Mouse (Mus musculus) embryonic facial prominence, embryonic 14.5 days (tissue): Measurements from ENCODE around the gene Gstt2. TPM values are rescaled to one million over a fixed set of nuclear protein-coding genes. Genes with fewer than 3 reads are reported as not detected.

ENCODE experiments used
- ATAC-seq: fragments of 200-750 bp; cut with Nextera tagmentation; 2 replicates; pipeline ENCODE4 v1.8.0; 2017; ENCODE audit warnings: low read depth, moderate number of reproducible peaks, moderate TSS enrichment
- DNase-seq: peaks from one replicate; pipeline ENCODE4 v3.0.0-alpha.2; 2015; ENCODE audit warnings: low spot score
- H3K27ac ChIP-seq: fragments of 300-500 bp; sonication (generic); replicated peaks from 2 replicates; pipeline ENCODE4 v1.5.1; 2014; ENCODE audit warnings: low read depth, mild to moderate bottlenecking, low read length, moderate library complexity
- H3K27me3 ChIP-seq: fragments of 300-500 bp; sonication (generic); replicated peaks from 2 replicates; pipeline ENCODE4 v1.6.1; 2014; ENCODE audit warnings: low read length; ENCODE audit not compliant: control insufficient read depth, insufficient read depth
- H3K36me3 ChIP-seq: fragments of 300-500 bp; sonication (generic); 2 replicates; pipeline ENCODE4 v1.6.1; 2014; ENCODE audit warnings: low read length, mixed read lengths; ENCODE audit not compliant: control insufficient read depth, insufficient read depth
- H3K4me1 ChIP-seq: fragments of 300-500 bp; sonication (generic); 2 replicates; pipeline ENCODE4 v1.6.1; 2014; ENCODE audit warnings: antibody characterized with exemption, low read length; ENCODE audit not compliant: control insufficient read depth, insufficient read depth
- H3K4me2 ChIP-seq: fragments of 300-500 bp; sonication (generic); 2 replicates; pipeline ENCODE4 v1.6.1; 2014; ENCODE audit warnings: low read depth, mild to moderate bottlenecking, low read length, moderate library complexity, mixed read lengths
- H3K4me3 ChIP-seq: fragments of 300-500 bp; sonication (generic); 2 replicates; pipeline ENCODE4 v1.5.1; 2014; ENCODE audit warnings: low read depth, mild to moderate bottlenecking, low read length
- H3K9ac ChIP-seq: fragments of 300-500 bp; sonication (generic); 2 replicates; pipeline ENCODE4 v1.6.1; 2014; ENCODE audit warnings: low read depth, mild to moderate bottlenecking, low read length, moderate library complexity, mixed read lengths
- H3K9me3 ChIP-seq: fragments of 300-500 bp; sonication (generic); 2 replicates; pipeline ENCODE4 v1.6.1; 2016; ENCODE audit warnings: low read length; ENCODE audit not compliant: control insufficient read depth
- WGBS: fragments of 180-500 bp; shearing (Covaris S2); extraction: QIAGEN DNeasy Blood & Tissue Kit; methylation state at CpG from one replicate; pipeline ENCODE4 v1.1.7; 2014; 5-methylcytosine and 5-hydroxymethylcytosine counted together
- polyA plus RNA-seq: library from polyadenylated mRNA; unstranded; fragments of >200 nt; fragmentation: Nextera tagmentation; extraction: Ambion mirVana; gene quantifications from 2 replicates; pipeline ENCODE4 v1.2.1, GENCODE M21; 2014

Gstt2 gene
- polyA plus RNA-seq, 1 experiment from 2014 or later = 9.7 TPM

DNA sequence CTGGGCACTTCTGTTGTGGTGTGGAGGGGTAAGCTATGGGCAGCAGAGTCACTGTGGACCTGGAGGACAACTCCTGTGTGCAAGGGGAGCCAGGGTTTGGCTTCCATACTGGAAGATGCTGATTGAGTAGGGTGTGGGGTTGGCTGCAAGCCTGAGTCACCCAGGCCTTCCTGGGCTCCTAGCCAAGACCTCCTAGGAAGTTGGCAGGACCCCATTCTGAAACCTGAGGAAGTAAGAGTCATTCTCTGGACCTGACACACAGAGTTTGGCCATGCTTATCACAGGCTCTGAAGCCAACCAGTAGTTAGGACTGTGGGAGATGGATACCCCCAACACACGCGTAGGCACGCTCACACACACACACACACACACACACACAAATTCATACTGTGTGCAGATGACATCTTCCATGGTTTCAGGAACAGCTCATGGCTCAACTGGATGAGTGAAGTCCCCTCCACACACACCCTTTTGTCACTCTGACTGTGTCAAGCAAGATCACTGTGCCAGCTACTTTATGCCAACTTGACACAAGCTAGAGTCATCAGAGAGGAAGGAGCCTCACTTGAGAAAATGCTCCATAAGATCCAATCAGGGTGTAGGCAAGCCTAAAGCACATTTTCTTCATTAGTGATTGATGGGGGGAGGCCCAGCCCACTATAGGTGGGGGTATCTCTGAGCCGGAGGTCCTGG lies 9.4 kb downstream of the Gstt2 start:
- DNase-seq (peak; percentile 64), ATAC-seq (peak; percentile 50; the same call in 1 of the 2 replicates)

DNA sequence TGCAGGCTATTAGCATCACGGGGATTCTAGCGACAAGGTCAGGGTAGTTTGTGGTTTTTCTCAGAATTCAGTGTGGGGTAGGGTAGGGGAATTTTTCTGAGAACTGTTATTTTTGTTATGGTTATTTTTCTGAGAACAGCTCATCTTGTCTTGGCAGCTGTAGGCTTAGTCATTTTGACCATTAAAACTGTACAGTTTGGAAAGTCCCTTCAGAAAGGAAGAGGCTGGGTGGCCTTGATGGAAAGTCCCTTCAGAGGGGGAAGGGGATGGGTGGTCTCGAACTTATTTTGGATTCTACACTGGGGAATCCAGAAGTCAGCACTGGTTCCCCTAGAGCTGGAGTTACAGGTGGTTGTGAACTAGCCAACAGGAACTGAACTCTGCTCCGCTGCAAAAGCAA lies 12.7 kb downstream of the Gstt2 start:
- H3K27ac ChIP-seq = no peak overlapping the region
- no peaks in the 10 kb centered on the region for H3K4me1 ChIP-seq
- no peak overlapping the region for H3K9ac ChIP-seq
- H3K4me2 ChIP-seq = no peak overlapping the region
- DNase-seq (no peak), ATAC-seq (no peak)
- WGBS = 84% methylated on average over 4 of the region's 4 CpGs
- H3K36me3 ChIP-seq = no peaks in the 10 kb centered on the region
- no peaks in the 10 kb centered on the region for H3K27me3 ChIP-seq
- H3K4me3 ChIP-seq = no peak overlapping the region
- H3K9me3 ChIP-seq = no peaks in the 10 kb centered on the region; the same call in 1 of the 2 replicates

More for the DNA sequence above, 9.4 kb downstream of the Gstt2 start:
- Histone ChIP-seq H3K4me2 (no peak overlapping the region), H3K4me3 (no peak overlapping the region), H3K27ac (no peak overlapping the region), H3K27me3 (no peaks in the 10 kb centered on the region), H3K9me3 (no peaks in the 10 kb centered on the region; the same call in 1 of the 2 replicates), H3K9ac (no peak overlapping the region), H3K4me1 (no peaks in the 10 kb centered on the region), H3K36me3 (no peaks in the 10 kb centered on the region)
- WGBS = 97% methylated on average over 4 of the region's 4 CpGs

DNA sequence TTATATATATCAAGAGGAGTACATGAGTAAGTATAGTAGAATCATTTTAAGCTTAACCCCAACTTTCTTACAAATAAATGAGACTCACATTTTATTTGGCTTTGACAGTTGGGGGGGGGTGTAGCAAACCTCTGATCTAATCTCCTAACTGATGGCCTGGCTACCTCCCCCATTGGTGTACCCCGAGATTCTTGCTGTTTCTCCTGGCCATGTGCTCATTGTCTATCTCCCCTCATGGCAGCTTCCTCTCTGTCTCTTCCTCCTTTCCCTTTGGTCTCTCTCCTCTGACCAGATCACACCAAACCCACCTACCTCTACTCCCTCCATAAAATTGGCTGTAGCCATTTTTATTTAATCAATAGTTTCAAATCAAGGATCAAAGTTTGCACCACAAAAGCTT lies 13.4 kb downstream of the Gstt2 start:
- Histone ChIP-seq H3K27ac (no peak overlapping the region), H3K4me2 (no peak overlapping the region), H3K4me3 (no peak overlapping the region), H3K9ac (no peak overlapping the region), H3K27me3 (no peaks in the 10 kb centered on the region), H3K4me1 (no peaks in the 10 kb centered on the region), H3K9me3 (no peaks in the 10 kb centered on the region; the same call in 1 of the 2 replicates), H3K36me3 (no peaks in the 10 kb centered on the region)
- DNase-seq (no peak), ATAC-seq (no peak)
- 93% methylated on average over 1 of the region's 1 CpGs for WGBS

DNA sequence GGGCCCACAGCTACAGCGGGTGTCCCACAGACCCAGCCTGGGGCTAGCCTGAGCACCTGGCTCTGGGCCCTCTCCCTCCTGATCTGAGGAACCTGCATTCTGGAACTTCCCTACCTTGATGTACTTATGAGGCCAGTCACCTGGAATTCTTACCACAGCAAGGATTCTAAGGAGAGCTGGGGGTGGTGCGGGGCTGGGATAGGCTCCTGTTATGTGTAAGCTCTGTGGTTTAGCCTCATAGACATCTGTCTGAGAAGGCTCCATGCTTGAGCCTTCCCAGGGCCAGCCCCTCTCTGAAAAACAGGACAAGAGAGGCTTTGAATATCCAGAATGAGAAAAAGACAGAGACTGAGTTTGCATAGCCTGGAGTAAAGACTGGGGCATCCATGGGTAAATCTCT lies 14.8 kb downstream of the Gstt2 start, which contains the start of gene Gstt4:
Gene Gstt4, minus strand, starts transcription at position 101 of the 400 bp plus-strand sequence.
- H3K4me3 ChIP-seq = no peak within 1 kb of the TSS
- no peaks in the 10 kb centered on the region for H3K27me3 ChIP-seq
- no peak within 1 kb of the TSS for H3K4me2 ChIP-seq
- no peak within 1 kb of the TSS for H3K27ac ChIP-seq
- no peaks in the 10 kb centered on the region for H3K36me3 ChIP-seq
- DNase-seq = no peak
- 97% methylated on average over 2 of the region's 2 CpGs for WGBS
- H3K9me3 ChIP-seq = no peaks in the 10 kb centered on the region; the same call in 1 of the 2 replicates
- no peak for ATAC-seq
- H3K4me1 ChIP-seq = no peaks in the 10 kb centered on the region
- H3K9ac ChIP-seq = no peak within 1 kb of the TSS

DNA sequence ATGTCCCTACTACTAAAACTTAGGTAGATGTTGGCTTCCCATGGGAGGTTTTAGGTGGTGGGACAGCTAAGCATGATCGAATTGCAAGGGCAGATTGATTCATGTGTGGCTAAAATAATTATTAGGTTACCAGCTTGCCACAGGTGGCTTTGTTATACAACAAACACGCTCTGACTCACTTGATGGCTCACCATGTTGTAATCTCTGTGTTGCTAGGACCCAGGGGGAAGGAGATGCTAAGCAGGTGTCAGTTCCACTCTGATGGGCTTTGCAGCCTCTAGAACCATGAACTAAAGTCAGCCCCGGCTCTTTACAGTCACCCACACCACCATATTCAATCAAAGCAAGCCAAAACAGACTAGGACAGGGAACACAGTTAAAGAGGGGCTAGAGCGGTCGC lies 17.3 kb downstream of the Gstt2 start:
- H3K27ac ChIP-seq = no peak overlapping the region
- 75% methylated on average over 5 of the region's 5 CpGs for WGBS
- no peaks in the 10 kb centered on the region for H3K4me1 ChIP-seq
- no peak overlapping the region for H3K9ac ChIP-seq
- no peaks in the 10 kb centered on the region for H3K36me3 ChIP-seq
- H3K9me3 ChIP-seq = no peaks in the 10 kb centered on the region; the same call in 1 of the 2 replicates
- ATAC-seq (no peak), DNase-seq (no peak)
- no peak overlapping the region for H3K4me2 ChIP-seq
- H3K27me3 ChIP-seq = no peaks in the 10 kb centered on the region
- H3K4me3 ChIP-seq = no peak overlapping the region

DNA sequence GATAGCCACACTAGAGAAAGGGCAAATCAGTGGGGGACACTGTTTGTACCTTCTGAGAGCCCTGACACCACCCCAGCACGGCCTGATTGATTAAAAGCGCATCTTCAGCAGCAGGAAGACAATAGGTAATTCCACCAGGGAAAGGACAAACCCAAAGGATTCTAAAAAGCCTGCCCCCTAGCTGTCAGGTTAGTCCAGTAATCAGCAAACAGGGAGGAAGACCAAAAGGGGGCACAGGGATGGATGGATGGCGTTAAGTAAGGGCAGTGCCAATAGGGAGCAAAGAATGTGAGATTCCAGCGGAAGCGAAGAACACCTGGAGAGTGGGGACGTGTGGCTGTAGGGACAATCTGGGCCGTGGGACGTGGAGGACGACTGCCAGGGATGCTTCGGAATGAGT lies 18.6 kb downstream of the Gstt2 start:
- no peak overlapping the region for H3K4me3 ChIP-seq
- H3K27me3 ChIP-seq = no peaks in the 10 kb centered on the region
- 58% methylated on average over 10 of the region's 10 CpGs for WGBS
- H3K4me2 ChIP-seq = no peak overlapping the region
- no peak overlapping the region for H3K9ac ChIP-seq
- H3K36me3 ChIP-seq = no peaks in the 10 kb centered on the region
- DNase-seq (no peak), ATAC-seq (no peak)
- H3K4me1 ChIP-seq = no peaks in the 10 kb centered on the region
- H3K9me3 ChIP-seq = no peaks in the 10 kb centered on the region; the same call in 1 of the 2 replicates
- no peak overlapping the region for H3K27ac ChIP-seq

DNA sequence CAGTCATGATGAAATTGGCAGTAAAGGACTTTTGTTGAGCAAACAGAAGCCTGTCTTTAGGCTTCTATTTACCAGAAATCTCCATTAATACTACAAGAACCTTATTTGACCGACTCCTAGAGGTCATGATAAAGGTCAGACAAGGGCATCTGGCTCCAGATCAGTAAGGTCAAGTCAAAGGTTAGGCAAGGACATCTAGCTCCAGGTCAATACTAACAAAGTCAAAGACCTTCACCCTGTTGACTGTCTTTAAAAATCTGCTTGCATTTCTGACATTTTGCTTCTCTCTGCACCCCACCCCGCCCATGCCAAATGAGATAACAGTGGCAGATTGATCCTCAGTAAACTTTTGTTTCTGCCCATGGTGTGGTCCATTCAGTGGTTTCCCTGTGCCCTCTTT lies 33.0 kb downstream of the Gstt2 start:
- no peak overlapping the region for H3K9ac ChIP-seq
- no peak for ATAC-seq
- H3K27ac ChIP-seq = no peak overlapping the region
- no peak for DNase-seq
- H3K4me1 ChIP-seq = no peaks in the 10 kb centered on the region
- H3K4me2 ChIP-seq = no peak overlapping the region
- no peaks in the 10 kb centered on the region for H3K9me3 ChIP-seq
- WGBS = 78% methylated on average over 2 of the region's 2 CpGs
- no peak overlapping the region for H3K4me3 ChIP-seq
- no peaks in the 10 kb centered on the region for H3K27me3 ChIP-seq
- no peaks in the 10 kb centered on the region for H3K36me3 ChIP-seq

DNA sequence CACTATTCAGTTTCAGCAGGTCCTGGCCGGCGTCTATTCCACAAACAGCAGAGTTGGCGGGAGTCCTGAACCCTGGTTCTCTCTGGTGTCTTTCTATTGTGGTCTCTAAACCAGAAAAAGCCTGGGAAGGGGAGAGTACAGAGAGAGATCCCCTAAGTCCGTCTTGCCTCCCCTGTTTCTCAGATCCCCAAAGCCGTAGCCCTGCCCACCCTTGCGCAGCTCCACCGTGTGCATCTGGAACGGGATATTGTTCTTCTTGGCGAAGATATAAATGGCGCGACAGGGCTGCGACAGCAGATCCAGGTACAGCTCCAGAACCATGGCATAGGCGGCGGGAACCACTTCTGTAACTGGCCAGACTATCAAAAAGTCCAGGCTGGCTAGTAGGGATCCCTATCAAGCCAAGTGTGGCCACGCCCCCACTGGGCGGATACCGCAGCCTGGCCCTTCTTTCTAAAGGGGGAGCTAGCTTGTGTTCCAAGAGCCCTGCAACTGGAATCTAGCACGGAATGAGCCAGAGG lies 39.0 kb downstream of the Gstt2 start, which contains the start of gene Gstt1:
Gene Gstt1, minus strand, starts transcription at position 409 of the 521 bp plus-strand sequence.
- under 1% methylated on average over 16 of the region's 18 CpGs for WGBS
- peak within 1 kb of the TSS; percentile 72 for H3K4me2 ChIP-seq
- H3K9ac ChIP-seq = peak within 1 kb of the TSS; percentile 57
- no peaks in the 10 kb centered on the region for H3K9me3 ChIP-seq
- DNase-seq = peak; percentile 55
- peak; percentile 44; the same call in 1 of the 2 replicates for ATAC-seq
- H3K36me3 ChIP-seq = no peaks in the 10 kb centered on the region
- H3K4me1 ChIP-seq = peaks cover 10% of the 10 kb centered on the region
- H3K27ac ChIP-seq = peak within 1 kb of the TSS; percentile 28; the same call in 1 of the 2 replicates
- peak within 1 kb of the TSS; percentile 44 for H3K4me3 ChIP-seq
- no peaks in the 10 kb centered on the region for H3K27me3 ChIP-seq
